Mouse (Mus musculus): ENCODE data around the gene Stk32c.

Gene Stk32c

GRCm38 (mm10) chr7:139222341-139222740, 9.2 kb upstream of the Stk32c start:
- Histone ChIP-seq H3K36me3 (ENCODE audit: insufficient read depth, low read length) (no peaks in the 10 kb centered on the region), H3K4me1 (replicated peaks; ENCODE audit: low read depth, low read length) (peaks cover 13% of the 10 kb centered on the region), H3K27me3 (ENCODE audit: insufficient read depth, low read length) (peaks cover 33% of the 10 kb centered on the region), H3K9me3 (ENCODE audit: low read length) (no peaks in the 10 kb centered on the region), H3K4me3 (replicated peaks; ENCODE audit: low read length) (no peak overlapping the region)
- TF ChIP-seq CTCF (conservative IDR thresholded peaks at IDR 0.05; ENCODE audit: low read length) (no peak), POU5F1 (IDR thresholded peaks at IDR 0.05; ENCODE audit: borderline replicate concordance, low read length) (no peak), NANOG (IDR thresholded peaks at IDR 0.05; ENCODE audit: borderline replicate concordance, low read length) (no peak)

DNA sequence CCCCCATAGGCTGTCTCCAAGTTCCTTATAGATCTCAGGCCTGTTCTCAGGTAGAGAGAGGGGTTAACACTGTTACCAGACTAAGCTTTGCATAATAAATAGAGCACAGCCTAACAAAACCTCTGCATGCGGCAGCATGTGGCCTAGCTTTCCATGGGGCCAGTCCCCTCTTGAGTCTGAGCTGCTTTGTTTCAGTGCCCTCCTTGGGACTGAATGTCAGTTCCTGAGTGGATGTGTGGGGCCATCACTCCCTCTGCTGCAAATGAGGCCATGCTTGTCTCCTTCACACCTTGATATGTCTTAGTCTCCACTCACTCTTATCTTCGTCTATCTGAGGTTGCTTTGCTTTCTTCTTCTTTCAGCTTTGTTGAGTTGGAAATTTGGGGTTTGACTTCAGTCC, 8.7 kb upstream of the Stk32c start:
- TF ChIP-seq NANOG (IDR thresholded peaks at IDR 0.05; ENCODE audit: borderline replicate concordance, low read length) (no peak), CTCF (conservative IDR thresholded peaks at IDR 0.05; ENCODE audit: low read length) (no peak), POU5F1 (IDR thresholded peaks at IDR 0.05; ENCODE audit: borderline replicate concordance, low read length) (no peak)
- peaks cover 29% of the 10 kb centered on the region for H3K27me3 ChIP-seq (ENCODE audit: insufficient read depth, low read length)
- H3K36me3 ChIP-seq (ENCODE audit: insufficient read depth, low read length), result no peaks in the 10 kb centered on the region
- peaks cover 13% of the 10 kb centered on the region for H3K4me1 ChIP-seq (replicated peaks; ENCODE audit: low read depth, low read length)
- H3K4me3 ChIP-seq (replicated peaks; ENCODE audit: low read length), result no peak overlapping the region
- no peaks in the 10 kb centered on the region for H3K9me3 ChIP-seq (ENCODE audit: low read length)

DNA sequence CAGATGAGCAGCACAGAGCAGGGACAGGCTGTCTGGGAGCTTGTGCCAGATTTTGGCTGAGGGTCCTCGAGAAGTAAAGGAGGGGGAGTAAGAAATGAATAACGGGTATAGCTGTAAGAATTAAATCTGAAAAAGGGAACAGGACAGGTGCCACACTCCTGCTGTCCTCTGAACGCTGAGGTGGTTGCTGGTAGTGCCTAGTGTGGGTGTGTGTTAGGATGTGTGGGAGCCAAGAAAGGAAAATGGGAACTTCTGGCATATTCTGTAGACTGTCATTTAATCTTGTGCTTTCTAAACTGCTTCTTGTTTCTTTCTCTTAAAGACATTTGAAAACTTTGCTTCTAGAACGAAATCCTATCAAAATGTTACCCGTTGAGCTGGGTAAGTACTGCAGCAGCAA, 8.0 kb upstream of the Stk32c start:
- no peak for TF ChIP-seq NANOG (IDR thresholded peaks at IDR 0.05; ENCODE audit: borderline replicate concordance, low read length)
- TF ChIP-seq POU5F1 (IDR thresholded peaks at IDR 0.05; ENCODE audit: borderline replicate concordance, low read length), result no peak
- TF ChIP-seq CTCF (conservative IDR thresholded peaks at IDR 0.05; ENCODE audit: low read length), result no peak
- H3K36me3 ChIP-seq (ENCODE audit: insufficient read depth, low read length), result no peaks in the 10 kb centered on the region
- H3K4me1 ChIP-seq (replicated peaks; ENCODE audit: low read depth, low read length), result peaks cover 13% of the 10 kb centered on the region
- peaks cover 25% of the 10 kb centered on the region for H3K27me3 ChIP-seq (ENCODE audit: insufficient read depth, low read length)
- H3K9me3 ChIP-seq (ENCODE audit: low read length), result no peaks in the 10 kb centered on the region
- no peak overlapping the region for H3K4me3 ChIP-seq (replicated peaks; ENCODE audit: low read length)

- Histone ChIP-seq H3K27me3 (ENCODE audit: insufficient read depth, low read length) (peaks cover 19% of the 10 kb centered on the region), H3K9me3 (ENCODE audit: low read length) (no peaks in the 10 kb centered on the region), H3K4me1 (replicated peaks; ENCODE audit: low read depth, low read length) (peaks cover 13% of the 10 kb centered on the region), H3K4me3 (replicated peaks; ENCODE audit: low read length) (no peak overlapping the region), H3K36me3 (ENCODE audit: insufficient read depth, low read length) (no peaks in the 10 kb centered on the region)
- TF ChIP-seq CTCF (conservative IDR thresholded peaks at IDR 0.05; ENCODE audit: low read length) (no peak), POU5F1 (IDR thresholded peaks at IDR 0.05; ENCODE audit: borderline replicate concordance, low read length) (no peak), NANOG (IDR thresholded peaks at IDR 0.05; ENCODE audit: borderline replicate concordance, low read length) (no peak)
Observed at GRCm38 (mm10) chr7:139220303-139220702, 7.2 kb upstream of the Stk32c start.

DNA sequence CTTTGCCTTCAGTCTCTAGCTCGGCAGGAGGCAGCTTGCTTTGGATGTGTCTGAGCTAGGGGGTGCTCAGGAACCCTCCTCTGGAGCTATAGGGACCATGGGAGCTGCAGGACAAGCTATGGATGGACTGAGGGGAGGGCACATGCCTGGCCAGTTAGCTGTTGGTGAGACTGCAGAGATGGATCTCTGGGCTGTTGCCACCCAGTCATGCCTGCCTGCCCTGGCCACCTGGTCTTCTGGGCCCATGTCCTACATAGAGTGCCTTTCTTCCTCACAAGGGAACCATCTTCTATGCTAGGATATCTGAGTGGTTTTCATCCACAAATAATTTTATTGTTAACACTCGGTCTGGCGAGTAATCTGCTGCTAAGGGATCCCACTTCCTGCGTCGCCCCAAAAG, 6.4 kb upstream of the Stk32c start:
- no peaks in the 10 kb centered on the region for H3K9me3 ChIP-seq (ENCODE audit: low read length)
- no peaks in the 10 kb centered on the region for H3K36me3 ChIP-seq (ENCODE audit: insufficient read depth, low read length)
- H3K4me1 ChIP-seq (replicated peaks; ENCODE audit: low read depth, low read length), result peaks cover 17% of the 10 kb centered on the region
- H3K27me3 ChIP-seq (ENCODE audit: insufficient read depth, low read length), result peaks cover 11% of the 10 kb centered on the region
- no peak for TF ChIP-seq POU5F1 (IDR thresholded peaks at IDR 0.05; ENCODE audit: borderline replicate concordance, low read length)
- TF ChIP-seq CTCF (conservative IDR thresholded peaks at IDR 0.05; ENCODE audit: low read length), result no peak
- TF ChIP-seq NANOG (IDR thresholded peaks at IDR 0.05; ENCODE audit: borderline replicate concordance, low read length), result no peak
- no peak overlapping the region for H3K4me3 ChIP-seq (replicated peaks; ENCODE audit: low read length)

DNA sequence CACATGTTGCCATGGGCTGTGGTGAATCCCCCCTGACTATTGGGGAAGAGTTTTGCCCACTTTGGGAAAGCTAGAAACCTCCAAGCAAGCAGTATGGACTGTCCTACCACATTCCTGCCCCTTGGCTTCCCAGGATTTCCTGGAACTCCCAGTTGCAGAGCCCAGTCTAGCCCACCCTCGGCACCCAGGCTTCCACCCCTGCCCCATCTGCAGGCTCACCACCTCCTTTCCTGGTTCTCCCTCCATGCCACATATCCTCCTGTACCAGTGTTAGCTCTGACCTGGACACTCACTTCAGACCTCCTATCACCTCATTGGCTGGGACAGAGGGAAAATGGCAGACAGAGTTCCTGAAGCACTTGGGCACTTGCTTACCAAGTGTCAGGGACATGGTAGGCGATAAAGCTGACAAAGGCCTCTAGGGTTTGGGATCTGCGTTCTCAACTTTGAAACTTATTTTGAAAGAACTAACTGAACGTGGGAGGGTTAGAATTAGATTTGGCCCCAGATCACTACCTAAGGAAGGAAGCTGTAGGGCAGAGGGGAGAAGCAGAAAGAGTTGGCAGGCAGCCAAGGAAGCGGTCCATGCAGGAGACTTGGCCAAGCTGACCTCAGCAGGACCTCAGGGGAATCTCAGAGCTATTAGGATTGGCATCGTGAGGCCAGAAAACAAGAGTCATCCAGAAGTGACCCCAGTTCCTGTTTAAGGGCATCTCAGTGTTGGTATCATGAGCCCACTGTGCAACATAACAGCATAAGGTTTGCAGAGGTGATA, 5.7 kb upstream of the Stk32c start:
- Histone ChIP-seq H3K27me3 (ENCODE audit: insufficient read depth, low read length) (peaks cover 6% of the 10 kb centered on the region), H3K4me1 (replicated peaks; ENCODE audit: low read depth, low read length) (peaks cover 22% of the 10 kb centered on the region), H3K9me3 (ENCODE audit: low read length) (no peaks in the 10 kb centered on the region), H3K4me3 (replicated peaks; ENCODE audit: low read length) (no peak overlapping the region), H3K36me3 (ENCODE audit: insufficient read depth, low read length) (no peaks in the 10 kb centered on the region)
- no peak for TF ChIP-seq NANOG (IDR thresholded peaks at IDR 0.05; ENCODE audit: borderline replicate concordance, low read length)

DNA sequence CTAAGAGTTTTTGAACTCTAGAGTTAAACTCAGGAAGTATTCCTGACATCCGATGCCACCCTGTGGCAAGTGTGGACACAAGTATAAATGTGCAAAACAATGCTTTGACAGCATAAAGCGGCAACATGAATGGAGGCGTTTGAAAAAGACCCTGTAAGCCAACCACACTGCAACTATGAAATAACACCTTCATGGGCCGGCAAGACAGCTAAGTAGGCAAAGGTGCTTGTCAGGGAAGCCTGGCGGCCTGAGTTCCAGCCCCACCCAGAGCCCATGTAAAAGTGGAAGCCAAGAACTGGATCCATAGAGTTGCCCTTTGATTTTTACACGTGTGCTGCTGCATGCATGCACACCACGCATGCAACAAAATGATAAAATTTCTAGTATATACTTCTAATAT, 3.9 kb upstream of the Stk32c start:
- Histone ChIP-seq H3K9me3 (ENCODE audit: low read length) (no peaks in the 10 kb centered on the region), H3K4me3 (replicated peaks; ENCODE audit: low read length) (no peak overlapping the region), H3K36me3 (ENCODE audit: insufficient read depth, low read length) (no peaks in the 10 kb centered on the region), H3K4me1 (replicated peaks; ENCODE audit: low read depth, low read length) (peaks cover 33% of the 10 kb centered on the region), H3K27me3 (ENCODE audit: insufficient read depth, low read length) (no peaks in the 10 kb centered on the region)
- no peak for TF ChIP-seq NANOG (IDR thresholded peaks at IDR 0.05; ENCODE audit: borderline replicate concordance, low read length)
- no peak for TF ChIP-seq CTCF (conservative IDR thresholded peaks at IDR 0.05; ENCODE audit: low read length)
- no peak for TF ChIP-seq POU5F1 (IDR thresholded peaks at IDR 0.05; ENCODE audit: borderline replicate concordance, low read length)

- no peaks in the 10 kb centered on the region for H3K9me3 ChIP-seq (ENCODE audit: low read length)
- no peaks in the 10 kb centered on the region for H3K36me3 ChIP-seq (ENCODE audit: insufficient read depth, low read length)
- no peak for TF ChIP-seq POU5F1 (IDR thresholded peaks at IDR 0.05; ENCODE audit: borderline replicate concordance, low read length)
- TF ChIP-seq NANOG (IDR thresholded peaks at IDR 0.05; ENCODE audit: borderline replicate concordance, low read length), result no peak
- TF ChIP-seq CTCF (conservative IDR thresholded peaks at IDR 0.05; ENCODE audit: low read length), result no peak
- peaks cover 27% of the 10 kb centered on the region for H3K4me1 ChIP-seq (replicated peaks; ENCODE audit: low read depth, low read length)
- H3K4me3 ChIP-seq (replicated peaks; ENCODE audit: low read length), result no peak overlapping the region
- no peaks in the 10 kb centered on the region for H3K27me3 ChIP-seq (ENCODE audit: insufficient read depth, low read length)
Observed at GRCm38 (mm10) chr7:139216464-139216863, 3.4 kb upstream of the Stk32c start.

GRCm38 (mm10) chr7:139215946-139216345, 2.8 kb upstream of the Stk32c start:
- Histone ChIP-seq H3K36me3 (ENCODE audit: insufficient read depth, low read length) (no peaks in the 10 kb centered on the region), H3K4me3 (replicated peaks; ENCODE audit: low read length) (no peak overlapping the region), H3K9me3 (ENCODE audit: low read length) (no peaks in the 10 kb centered on the region), H3K4me1 (replicated peaks; ENCODE audit: low read depth, low read length) (peaks cover 25% of the 10 kb centered on the region), H3K27me3 (ENCODE audit: insufficient read depth, low read length) (no peaks in the 10 kb centered on the region)
- TF ChIP-seq NANOG (IDR thresholded peaks at IDR 0.05; ENCODE audit: borderline replicate concordance, low read length), result no peak
- no peak for TF ChIP-seq POU5F1 (IDR thresholded peaks at IDR 0.05; ENCODE audit: borderline replicate concordance, low read length)
- no peak for TF ChIP-seq CTCF (conservative IDR thresholded peaks at IDR 0.05; ENCODE audit: low read length)
